Mouse (Mus musculus): ENCODE data around the gene Pi4k2a. TPM values are rescaled to one million over a fixed set of nuclear protein-coding genes. Genes with fewer than 3 reads are reported as not detected.

Pi4k2a gene
- polyA plus RNA-seq, 1 experiment from 2014 or later, result 16.1 TPM

- no peak overlapping the region; the same call in 1 of the 2 replicates for H3K27ac ChIP-seq (ENCODE audit: low read depth)
- H3K4me3 ChIP-seq (ENCODE audit: low read depth, low read length), result no peak overlapping the region
- H3K4me2 ChIP-seq (ENCODE audit: low read depth, low read length), result no peak overlapping the region
- no peak overlapping the region for H3K9ac ChIP-seq (replicated peaks)
- TF ChIP-seq CTCF (IDR thresholded peaks at IDR 0.05; ENCODE audit: low read depth) (no peak), EP300 (IDR thresholded peaks at IDR 0.05; ENCODE audit: low read depth) (no peak)
- no peaks in the 10 kb centered on the region for H3K36me3 ChIP-seq (replicated peaks; ENCODE audit: insufficient read depth, low read length)
- ATAC-seq, result no peak
- WGBS (ENCODE audit: insufficient replicate concordance), result 57% methylated on average over 6 of the region's 6 CpGs
- no peaks in the 10 kb centered on the region for H3K27me3 ChIP-seq (ENCODE audit: insufficient read depth, low read length)
- H3K9me3 ChIP-seq (ENCODE audit: low read length), result no peaks in the 10 kb centered on the region
- peaks cover 7% of the 10 kb centered on the region for H3K4me1 ChIP-seq (ENCODE audit: insufficient read depth)
- DNase-seq, result no peak
Observed at GRCm38 (mm10) chr19:42054255-42054654, 36.0 kb upstream of the Pi4k2a start.

GRCm38 (mm10) chr19:42055881-42056280 is 34.4 kb upstream of the Pi4k2a start:
- DNase-seq (no peak), ATAC-seq (no peak)
- H3K36me3 ChIP-seq (replicated peaks; ENCODE audit: insufficient read depth, low read length), result no peaks in the 10 kb centered on the region
- H3K27me3 ChIP-seq (ENCODE audit: insufficient read depth, low read length), result no peaks in the 10 kb centered on the region
- no peak overlapping the region for H3K4me3 ChIP-seq (ENCODE audit: low read depth, low read length)
- no peaks in the 10 kb centered on the region for H3K9me3 ChIP-seq (ENCODE audit: low read length)
- H3K4me1 ChIP-seq (ENCODE audit: insufficient read depth), result peaks cover 7% of the 10 kb centered on the region
- TF ChIP-seq CTCF (IDR thresholded peaks at IDR 0.05; ENCODE audit: low read depth) (no peak), EP300 (IDR thresholded peaks at IDR 0.05; ENCODE audit: low read depth) (no peak)
- 86% methylated on average over 2 of the region's 2 CpGs for WGBS (ENCODE audit: insufficient replicate concordance)
- H3K9ac ChIP-seq (replicated peaks), result no peak overlapping the region
- H3K4me2 ChIP-seq (ENCODE audit: low read depth, low read length), result no peak overlapping the region
- no peak overlapping the region for H3K27ac ChIP-seq (ENCODE audit: low read depth)

GRCm38 (mm10) chr19:42056719-42057409 is 33.4 kb upstream of the Pi4k2a start:
- 62% methylated on average over 6 of the region's 6 CpGs for WGBS (ENCODE audit: insufficient replicate concordance)
- no peak overlapping the region for H3K4me3 ChIP-seq (ENCODE audit: low read depth, low read length)
- no peak overlapping the region for H3K4me2 ChIP-seq (ENCODE audit: low read depth, low read length)
- no peak overlapping the region for H3K27ac ChIP-seq (ENCODE audit: low read depth)
- H3K9ac ChIP-seq (replicated peaks), result no peak overlapping the region
- TF ChIP-seq CTCF (IDR thresholded peaks at IDR 0.05; ENCODE audit: low read depth) (no peak), EP300 (IDR thresholded peaks at IDR 0.05; ENCODE audit: low read depth) (no peak)
- peaks cover 7% of the 10 kb centered on the region for H3K4me1 ChIP-seq (ENCODE audit: insufficient read depth)
- no peak for ATAC-seq
- no peaks in the 10 kb centered on the region for H3K36me3 ChIP-seq (replicated peaks; ENCODE audit: insufficient read depth, low read length)
- H3K27me3 ChIP-seq (ENCODE audit: insufficient read depth, low read length), result no peaks in the 10 kb centered on the region
- H3K9me3 ChIP-seq (ENCODE audit: low read length), result no peaks in the 10 kb centered on the region
- no peak for DNase-seq

GRCm38 (mm10) chr19:42058426-42058825 is 31.8 kb upstream of the Pi4k2a start:
- Histone ChIP-seq H3K4me2 (ENCODE audit: low read depth, low read length) (no peak overlapping the region), H3K9ac (replicated peaks) (no peak overlapping the region), H3K4me1 (ENCODE audit: insufficient read depth) (peaks cover 7% of the 10 kb centered on the region), H3K27ac (ENCODE audit: low read depth) (peak overlapping the region; percentile 30; the same call in 1 of the 2 replicates), H3K9me3 (ENCODE audit: low read length) (no peaks in the 10 kb centered on the region), H3K36me3 (replicated peaks; ENCODE audit: insufficient read depth, low read length) (no peaks in the 10 kb centered on the region), H3K4me3 (ENCODE audit: low read depth, low read length) (no peak overlapping the region), H3K27me3 (ENCODE audit: insufficient read depth, low read length) (no peaks in the 10 kb centered on the region)
- no peak for ATAC-seq
- no peak for TF ChIP-seq CTCF (IDR thresholded peaks at IDR 0.05; ENCODE audit: low read depth)
- TF ChIP-seq EP300 (IDR thresholded peaks at IDR 0.05; ENCODE audit: low read depth), result no peak
- 50% methylated on average over 7 of the region's 7 CpGs for WGBS (ENCODE audit: insufficient replicate concordance)
- no peak for DNase-seq

GRCm38 (mm10) chr19:42061443-42061842 is 28.8 kb upstream of the Pi4k2a start:
- Histone ChIP-seq H3K9me3 (ENCODE audit: low read length) (no peaks in the 10 kb centered on the region), H3K4me2 (ENCODE audit: low read depth, low read length) (no peak overlapping the region), H3K9ac (replicated peaks) (no peak overlapping the region), H3K27me3 (ENCODE audit: insufficient read depth, low read length) (no peaks in the 10 kb centered on the region), H3K4me3 (ENCODE audit: low read depth, low read length) (no peak overlapping the region), H3K4me1 (ENCODE audit: insufficient read depth) (peaks cover 2% of the 10 kb centered on the region; the same call in 1 of the 2 replicates), H3K36me3 (replicated peaks; ENCODE audit: insufficient read depth, low read length) (no peaks in the 10 kb centered on the region), H3K27ac (ENCODE audit: low read depth) (no peak overlapping the region)
- WGBS (ENCODE audit: insufficient replicate concordance), result 60% methylated on average over 7 of the region's 7 CpGs
- TF ChIP-seq CTCF (IDR thresholded peaks at IDR 0.05; ENCODE audit: low read depth), result no peak
- no peak for TF ChIP-seq EP300 (IDR thresholded peaks at IDR 0.05; ENCODE audit: low read depth)
- DNase-seq (no peak), ATAC-seq (peak; percentile 69)

GRCm38 (mm10) chr19:42068441-42069240 is 21.6 kb upstream of the Pi4k2a start:
- Histone ChIP-seq H3K27me3 (ENCODE audit: insufficient read depth, low read length) (no peaks in the 10 kb centered on the region), H3K4me2 (ENCODE audit: low read depth, low read length) (no peak overlapping the region), H3K9ac (replicated peaks) (no peak overlapping the region), H3K27ac (ENCODE audit: low read depth) (no peak overlapping the region), H3K4me1 (ENCODE audit: insufficient read depth) (peaks cover 12% of the 10 kb centered on the region), H3K9me3 (ENCODE audit: low read length) (no peaks in the 10 kb centered on the region), H3K36me3 (replicated peaks; ENCODE audit: insufficient read depth, low read length) (peaks cover 8% of the 10 kb centered on the region), H3K4me3 (ENCODE audit: low read depth, low read length) (no peak overlapping the region)
- TF ChIP-seq EP300 (IDR thresholded peaks at IDR 0.05; ENCODE audit: low read depth), result no peak
- TF ChIP-seq CTCF (IDR thresholded peaks at IDR 0.05; ENCODE audit: low read depth), result no peak
- ATAC-seq, result no peak
- no peak for DNase-seq
- 64% methylated on average over 11 of the region's 11 CpGs for WGBS (ENCODE audit: insufficient replicate concordance)

All from liver, postnatal 0 days (tissue).